Mouse (Mus musculus) embryonic fibroblast, embryonic 13.5 days (primary cell): Measurements from ENCODE around the gene Arv1. TPM values are rescaled to one million over a fixed set of nuclear protein-coding genes. Genes with fewer than 3 reads are reported as not detected.
A peak's percentile ranks its signal among the peaks of the same experiment; 100 is the strongest.

Experiments used
- H3K27ac ChIP-seq: 2 replicates; pipeline ENCODE4 v1.5.1; 2012; ENCODE audit warnings: low read length, control low read depth, inconsistent platforms; ENCODE audit not compliant: insufficient read depth
- H3K4me1 ChIP-seq: 2 replicates; pipeline ENCODE4 v1.6.1; 2011; ENCODE audit warnings: low read length; ENCODE audit not compliant: control insufficient read depth, insufficient read depth
- H3K4me3 ChIP-seq: 2 replicates; pipeline ENCODE4 v1.5.1; 2011; ENCODE audit warnings: mild to moderate bottlenecking, control low read depth, low read length; ENCODE audit not compliant: insufficient read depth
- CTCF ChIP-seq: IDR thresholded peaks from 2 replicates; pipeline ENCODE4 v1.5.1; 2011; ENCODE audit warnings: mild to moderate bottlenecking, control low read depth, low read length, moderate library complexity, borderline replicate concordance; ENCODE audit not compliant: insufficient read depth
- POLR2A ChIP-seq: IDR thresholded peaks from 2 replicates; pipeline ENCODE4 v1.6.1; 2011; ENCODE audit warnings: low read depth, mild to moderate bottlenecking, control low read depth, low read length, moderate library complexity
- polyA plus RNA-seq: library from polyadenylated mRNA; stranded (reverse); fragments of >200 nt; gene quantifications from 2 replicates; pipeline ENCODE4 v1.2.4, GENCODE M21; 2011; ENCODE audit warnings: low read depth; ENCODE audit not compliant: missing spikeins, insufficient read length

Gene Arv1
- 8.2 and 10.4 TPM in 2 replicates for polyA plus RNA-seq

DNA sequence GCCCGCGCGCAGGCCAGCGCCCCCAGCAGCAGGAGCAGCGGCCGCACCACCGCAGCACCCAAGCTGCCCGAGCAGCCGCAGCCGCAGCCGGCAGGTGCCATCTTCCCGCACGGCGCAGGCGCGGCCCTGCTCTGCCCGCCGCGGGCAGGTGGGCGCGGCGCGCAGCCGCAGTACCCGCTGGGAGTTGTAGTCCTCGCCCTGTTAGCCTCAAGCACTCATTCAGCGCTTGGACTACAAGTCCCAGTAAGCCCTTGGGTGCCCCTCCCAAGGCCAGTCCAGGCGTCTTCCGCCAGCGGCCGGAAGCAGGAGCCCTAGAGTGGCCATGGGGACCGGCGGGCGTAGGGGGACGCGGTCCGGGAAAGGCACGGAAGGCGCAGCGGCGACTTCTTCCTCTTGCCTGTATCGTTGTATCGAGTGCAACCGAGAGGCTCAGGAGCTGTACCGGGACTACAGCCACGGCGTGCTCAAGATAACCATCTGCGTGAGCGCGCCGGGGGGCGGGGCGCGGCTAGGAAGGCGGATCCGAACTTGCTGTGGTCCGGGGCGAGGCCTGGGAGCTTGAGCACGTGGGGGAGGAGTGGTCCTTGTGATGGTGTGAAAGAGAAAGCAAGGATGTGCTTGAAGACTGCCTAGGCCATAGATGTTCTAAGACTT lies at the start of gene Arv1, which contains the start of gene Ttc13:
Gene Arv1 (plus strand): TSS at position 278 of the 654 bp plus-strand sequence.
Gene Ttc13 (minus strand): TSS at position 122 of the 654 bp plus-strand sequence.
- H3K27ac ChIP-seq: peak within 1 kb of the TSS; percentile 21; the same call in 1 of the 2 replicates
- TF ChIP-seq CTCF: no peak
- peak; percentile 33 for TF ChIP-seq POLR2A
- peak within 1 kb of the TSS; percentile 89 for H3K4me3 ChIP-seq
- peaks cover 8% of the 10 kb centered on the region; the same call in 1 of the 2 replicates for H3K4me1 ChIP-seq

DNA sequence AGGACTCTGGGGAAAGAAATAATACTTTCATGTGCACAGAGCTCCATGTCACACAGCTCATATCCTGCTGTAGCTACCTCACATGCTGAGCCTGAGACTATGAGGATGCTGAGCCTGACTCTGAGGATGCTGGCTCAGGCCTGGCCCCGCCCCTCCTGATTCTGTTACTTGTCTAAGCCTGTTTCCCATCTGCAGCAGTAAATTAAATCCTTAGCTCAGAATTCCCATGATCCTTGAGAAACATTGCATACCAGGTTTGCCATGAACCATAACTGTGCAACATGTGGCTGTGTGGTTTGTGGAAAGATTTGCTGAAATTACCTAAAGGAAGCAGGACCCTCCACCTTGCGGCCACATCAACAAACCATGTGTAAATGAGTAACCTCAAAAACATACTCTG lies 49.6 kb upstream of the Arv1 start:
- TF ChIP-seq CTCF (no peak), POLR2A (no peak)
- Histone ChIP-seq H3K4me1 (no peaks in the 10 kb centered on the region), H3K27ac (no peak overlapping the region)

DNA sequence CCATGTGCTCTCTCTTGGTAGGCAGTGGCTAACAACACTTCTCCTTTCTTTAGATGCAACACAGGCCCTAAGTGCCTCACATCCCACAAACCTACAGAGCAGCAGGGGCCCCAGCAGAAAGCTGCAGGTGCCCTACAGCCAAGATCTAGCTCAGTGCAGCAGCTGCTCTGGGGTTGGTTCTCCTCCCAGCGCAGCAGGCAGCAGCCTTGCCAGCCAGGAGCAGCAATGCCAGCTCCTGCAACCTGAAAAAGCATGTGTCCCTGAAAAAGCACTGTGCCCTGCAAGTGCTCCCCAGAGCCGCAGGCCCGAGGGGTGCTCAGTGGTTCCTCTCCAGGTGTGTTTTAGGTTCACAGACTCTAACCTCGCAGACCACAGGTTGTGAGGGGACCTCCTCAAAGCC lies 45.3 kb upstream of the Arv1 start:
- TF ChIP-seq CTCF (no peak), POLR2A (no peak)
- Histone ChIP-seq H3K4me1 (peaks cover 6% of the 10 kb centered on the region; the same call in 1 of the 2 replicates), H3K27ac (no peak overlapping the region), H3K4me3 (no peak overlapping the region)

More for the DNA sequence above, 49.6 kb upstream of the Arv1 start:
- no peak overlapping the region for H3K4me3 ChIP-seq

DNA sequence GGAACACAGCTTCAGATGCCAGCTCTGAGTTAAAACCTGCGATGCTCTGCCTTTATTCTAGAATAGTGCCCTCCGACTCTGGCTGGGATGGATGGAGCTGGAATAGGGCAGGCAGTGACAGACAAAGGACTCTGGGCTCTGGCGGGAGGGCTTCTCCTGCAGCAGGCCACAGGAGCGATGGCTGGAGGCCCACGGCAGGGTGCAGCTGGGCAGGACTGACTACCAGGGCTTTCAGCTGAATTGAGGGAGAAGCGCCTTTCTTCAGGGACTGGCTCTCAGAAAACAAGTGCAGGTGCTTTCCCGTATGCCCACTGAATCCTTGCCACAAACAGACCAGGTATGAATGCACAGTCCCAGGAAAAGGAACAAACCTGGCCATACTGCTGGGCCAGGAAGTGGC lies 44.9 kb upstream of the Arv1 start:
- H3K4me1 ChIP-seq: peaks cover 7% of the 10 kb centered on the region; the same call in 1 of the 2 replicates
- H3K4me3 ChIP-seq: no peak overlapping the region
- TF ChIP-seq POLR2A: no peak
- no peak for TF ChIP-seq CTCF
- H3K27ac ChIP-seq: no peak overlapping the region

DNA sequence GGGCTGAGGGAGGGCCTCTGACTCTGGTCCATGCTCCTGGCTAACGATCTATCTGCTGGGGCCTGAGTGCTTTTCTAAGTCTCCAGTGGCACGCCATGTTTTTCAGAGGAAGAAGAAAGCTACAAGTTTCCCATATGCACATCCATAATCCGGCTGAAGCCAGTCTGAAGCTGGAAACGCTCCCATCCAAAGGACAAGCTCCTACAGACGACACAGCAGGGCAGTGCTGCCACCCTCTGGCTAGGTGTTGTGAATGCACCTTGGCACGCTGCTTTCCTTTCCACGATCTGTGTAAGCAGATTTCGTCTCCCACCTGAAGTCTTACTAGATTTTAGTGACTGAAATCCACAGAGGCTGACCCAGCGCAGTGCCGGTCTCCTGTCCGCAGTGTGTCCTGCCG lies 44.5 kb upstream of the Arv1 start:
- TF ChIP-seq POLR2A (no peak), CTCF (peak; percentile 100)
- H3K4me1 ChIP-seq: peaks cover 7% of the 10 kb centered on the region; the same call in 1 of the 2 replicates
- no peak overlapping the region for H3K4me3 ChIP-seq
- no peak overlapping the region for H3K27ac ChIP-seq

DNA sequence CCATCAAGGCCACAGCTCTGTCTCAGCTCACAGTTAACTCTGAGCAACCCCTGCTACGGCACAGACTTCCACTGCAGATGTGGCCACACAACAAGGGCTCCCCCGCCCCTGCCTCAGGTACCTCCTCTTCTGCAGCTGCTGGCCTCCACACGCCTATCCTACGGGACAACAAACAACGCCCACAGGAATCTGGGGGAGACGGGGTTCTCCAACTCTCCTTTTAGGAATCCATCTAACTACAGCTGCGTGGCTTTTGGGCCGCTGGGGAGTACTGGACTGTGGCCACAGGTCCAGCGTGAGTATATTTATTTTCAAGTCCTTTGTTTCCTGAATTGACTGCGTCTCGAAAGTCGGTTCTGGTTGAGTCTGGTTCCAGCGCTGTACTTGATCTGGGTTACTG lies 43.7 kb upstream of the Arv1 start:
- Histone ChIP-seq H3K27ac (no peak overlapping the region), H3K4me3 (no peak overlapping the region), H3K4me1 (peaks cover 7% of the 10 kb centered on the region; the same call in 1 of the 2 replicates)
- TF ChIP-seq CTCF (no peak), POLR2A (no peak)

DNA sequence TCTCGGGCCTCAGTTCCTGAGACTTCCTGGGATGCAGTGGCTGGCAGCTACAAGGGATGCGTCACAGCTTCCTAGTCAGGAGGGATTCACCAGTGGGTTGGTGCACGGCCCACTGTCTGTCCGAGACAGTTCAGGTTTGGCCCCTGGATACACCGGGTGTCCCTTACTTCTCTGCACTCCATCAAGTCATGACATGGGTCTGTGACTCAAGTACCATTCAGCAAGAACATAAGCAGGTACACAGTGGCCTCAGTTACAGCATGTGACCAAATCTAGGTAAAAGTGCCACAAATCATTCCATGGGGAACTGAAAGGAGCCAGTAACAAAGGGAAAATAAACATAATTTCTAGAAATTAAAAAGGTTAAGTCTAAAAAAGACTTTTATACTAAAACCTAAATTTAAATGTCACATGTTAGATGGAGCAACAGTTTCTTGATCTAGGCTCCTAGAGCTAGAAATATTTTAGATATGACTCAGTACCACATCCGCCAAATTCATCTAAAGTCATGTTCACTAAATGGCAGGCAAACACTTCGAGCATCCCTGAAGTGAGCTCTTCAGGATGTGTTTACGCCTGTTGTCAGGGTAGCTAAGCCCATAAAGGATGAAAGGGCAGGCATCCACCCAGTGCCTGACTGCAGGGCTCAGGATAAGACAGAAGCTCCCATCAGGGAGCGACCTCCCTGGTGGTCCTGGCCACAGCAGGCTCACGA lies 40.7 kb upstream of the Arv1 start:
- H3K4me3 ChIP-seq: no peak overlapping the region
- H3K27ac ChIP-seq: peak overlapping the region; percentile 35; the same call in 1 of the 2 replicates
- peaks cover 7% of the 10 kb centered on the region; the same call in 1 of the 2 replicates for H3K4me1 ChIP-seq
- TF ChIP-seq POLR2A (no peak), CTCF (no peak)

DNA sequence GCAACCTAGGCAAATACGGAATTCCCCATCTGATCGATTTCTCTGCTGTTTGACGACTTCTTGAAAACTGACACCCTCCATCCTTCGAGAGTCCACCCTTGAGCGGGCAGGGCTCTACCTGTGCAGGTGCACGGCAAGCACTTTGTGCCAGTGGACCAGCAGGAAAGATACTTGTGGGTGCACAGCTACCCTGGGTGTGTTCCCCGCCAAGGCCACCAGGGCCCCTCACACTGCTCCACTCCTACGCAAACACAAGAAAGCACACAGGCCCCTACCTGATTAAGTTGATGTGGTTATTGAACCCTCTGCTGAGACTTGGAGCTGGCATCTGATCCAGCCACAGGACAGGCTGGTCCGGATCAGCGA lies 40.2 kb upstream of the Arv1 start:
- Histone ChIP-seq H3K4me3 (no peak overlapping the region), H3K27ac (0 out of 2 replicates have a peak overlapping the region, but pooled peaks have one; percentile 14), H3K4me1 (peaks cover 7% of the 10 kb centered on the region; the same call in 1 of the 2 replicates)
- TF ChIP-seq POLR2A: no peak
- no peak for TF ChIP-seq CTCF

DNA sequence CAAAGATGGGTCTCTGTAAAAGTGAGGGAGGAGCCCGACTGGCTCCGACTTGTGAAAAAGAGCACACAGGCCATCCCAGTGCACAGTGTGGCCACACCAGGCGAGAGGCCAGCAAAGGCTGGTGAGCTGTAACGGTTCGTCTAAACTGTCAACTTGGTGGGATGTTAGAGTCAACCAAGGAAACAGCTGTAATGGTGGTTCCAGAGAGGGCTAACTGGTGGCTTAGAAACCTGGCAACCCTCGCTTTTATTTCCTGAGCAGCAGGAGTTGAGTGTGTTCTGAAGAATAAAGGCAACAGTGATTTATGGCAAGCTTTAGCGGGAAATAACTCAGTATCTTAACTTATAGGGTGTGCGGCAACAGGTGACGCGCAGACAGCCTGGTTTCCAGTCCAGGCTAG lies 39.7 kb upstream of the Arv1 start:
- no peak overlapping the region for H3K4me3 ChIP-seq

DNA sequence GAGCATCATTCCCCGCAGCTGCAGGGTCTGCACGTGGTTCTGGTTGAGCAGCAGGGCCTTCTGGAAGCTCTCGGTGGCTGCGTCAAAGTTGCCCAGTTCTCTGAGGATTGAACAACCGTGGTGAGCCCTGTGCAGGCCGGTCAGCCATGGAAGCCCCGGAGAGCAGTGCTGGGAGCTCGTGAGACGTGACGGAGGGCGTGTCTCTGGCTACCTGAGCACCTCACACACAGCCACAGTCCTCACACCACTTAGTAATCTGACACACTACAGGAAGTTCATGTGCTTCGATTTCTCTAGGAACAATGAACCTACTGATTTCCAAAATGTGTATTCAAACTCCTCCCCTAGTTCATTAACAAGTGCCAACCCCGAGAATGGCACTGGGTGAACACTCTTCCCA lies 33.0 kb upstream of the Arv1 start:
- Histone ChIP-seq H3K4me1 (no peaks in the 10 kb centered on the region), H3K4me3 (no peak overlapping the region), H3K27ac (no peak overlapping the region)
- TF ChIP-seq POLR2A: no peak
- no peak for TF ChIP-seq CTCF

More for the DNA sequence above, 39.7 kb upstream of the Arv1 start:
- Histone ChIP-seq H3K4me1 (peaks cover 7% of the 10 kb centered on the region; the same call in 1 of the 2 replicates), H3K27ac (no peak overlapping the region)
- TF ChIP-seq CTCF: no peak
